Mouse (Mus musculus) lung, embryonic 15.5 days (tissue): ENCODE measurements around the gene Clec3b. TPM values are rescaled to one million over a fixed set of nuclear protein-coding genes. Genes with fewer than 3 reads are reported as not detected.
A peak's percentile ranks its signal among the peaks of the same experiment; 100 is the strongest.

ENCODE experiments used
- ATAC-seq: fragments of 200-750 bp; cut with Nextera tagmentation; 2 replicates; pipeline ENCODE4 v1.8.0; 2017; ENCODE audit warnings: moderate number of reproducible peaks, borderline replicate concordance; ENCODE audit not compliant: low FRiP score, low TSS enrichment; ENCODE audit errors: extremely low read depth
- H3K27ac ChIP-seq: fragments of 300-500 bp; sonication (generic); 2 replicates; pipeline ENCODE4 v1.5.1; 2015; ENCODE audit warnings: moderate library complexity, mild to moderate bottlenecking, inconsistent platforms
- H3K27me3 ChIP-seq: fragments of 300-500 bp; sonication (generic); 2 replicates; pipeline ENCODE4 v1.6.1; 2015; ENCODE audit warnings: inconsistent platforms
- H3K36me3 ChIP-seq: fragments of 300-500 bp; sonication (generic); 2 replicates; pipeline ENCODE4 v1.6.1; 2015; ENCODE audit warnings: inconsistent platforms
- H3K4me1 ChIP-seq: fragments of 300-500 bp; sonication (generic); 2 replicates; pipeline ENCODE4 v1.6.1; 2015; ENCODE audit warnings: inconsistent platforms
- H3K4me2 ChIP-seq: fragments of 300-500 bp; sonication (generic); 2 replicates; pipeline ENCODE4 v1.6.1; 2015; ENCODE audit warnings: inconsistent platforms, mild to moderate bottlenecking, moderate library complexity
- H3K4me3 ChIP-seq: fragments of 300-500 bp; sonication (generic); 2 replicates; pipeline ENCODE4 v1.5.1; 2015; ENCODE audit warnings: mild to moderate bottlenecking, inconsistent platforms
- H3K9ac ChIP-seq: fragments of 300-500 bp; sonication (generic); 2 replicates; pipeline ENCODE4 v1.6.1; 2015; ENCODE audit warnings: inconsistent platforms
- H3K9me3 ChIP-seq: fragments of 300-500 bp; sonication (generic); 2 replicates; pipeline ENCODE4 v1.6.1; 2016; ENCODE audit warnings: inconsistent platforms
- WGBS: fragments of 180-500 bp; shearing (Covaris S2); methylation state at CpG from one replicate; pipeline ENCODE4 v1.1.7; 2015; 5-methylcytosine and 5-hydroxymethylcytosine counted together
- polyA plus RNA-seq: library from polyadenylated mRNA; unstranded; fragments of >200 nt; fragmentation: Nextera tagmentation; extraction: Ambion mirVana; gene quantifications from 2 replicates; pipeline ENCODE4 v1.2.1, GENCODE M21; 2015

The Clec3b gene
- polyA plus RNA-seq, 1 experiment from 2014 or later, result 3.1 TPM

GRCm38 (mm10) chr9:123124413-123124981 is 26.2 kb upstream of the Clec3b start:
- ATAC-seq, result no peak
- H3K36me3 ChIP-seq, result peaks cover 66% of the 10 kb centered on the region
- 92% methylated on average over 2 of the region's 2 CpGs for WGBS
- no peak overlapping the region for H3K4me2 ChIP-seq
- H3K9ac ChIP-seq, result no peak overlapping the region
- H3K4me3 ChIP-seq, result no peak overlapping the region
- H3K27me3 ChIP-seq, result no peaks in the 10 kb centered on the region
- H3K27ac ChIP-seq, result no peak overlapping the region
- H3K4me1 ChIP-seq, result no peaks in the 10 kb centered on the region
- H3K9me3 ChIP-seq, result no peaks in the 10 kb centered on the region

GRCm38 (mm10) chr9:123127663-123128062 is 23.1 kb upstream of the Clec3b start:
- Histone ChIP-seq H3K27ac (no peak overlapping the region), H3K27me3 (no peaks in the 10 kb centered on the region), H3K4me2 (no peak overlapping the region), H3K4me3 (no peak overlapping the region), H3K9ac (no peak overlapping the region), H3K4me1 (no peaks in the 10 kb centered on the region), H3K36me3 (peaks cover 64% of the 10 kb centered on the region), H3K9me3 (no peaks in the 10 kb centered on the region)
- no peak for ATAC-seq
- 95% methylated on average over 6 of the region's 6 CpGs for WGBS

GRCm38 (mm10) chr9:123132994-123133393 is 17.8 kb upstream of the Clec3b start:
- Histone ChIP-seq H3K4me2 (no peak overlapping the region), H3K9ac (no peak overlapping the region), H3K27me3 (no peaks in the 10 kb centered on the region), H3K36me3 (peaks cover 86% of the 10 kb centered on the region), H3K9me3 (no peaks in the 10 kb centered on the region), H3K4me3 (no peak overlapping the region), H3K27ac (no peak overlapping the region), H3K4me1 (peaks cover under 1% of the 10 kb centered on the region; the same call in 1 of the 2 replicates)
- ATAC-seq, result no peak
- 93% methylated on average over 3 of the region's 3 CpGs for WGBS

GRCm38 (mm10) chr9:123136953-123137682 is 13.6 kb upstream of the Clec3b start:
- 78% methylated on average over 7 of the region's 7 CpGs for WGBS
- H3K9ac ChIP-seq, result no peak overlapping the region
- no peaks in the 10 kb centered on the region for H3K27me3 ChIP-seq
- no peak overlapping the region for H3K4me2 ChIP-seq
- peaks cover 70% of the 10 kb centered on the region for H3K36me3 ChIP-seq
- 0 out of 2 replicates have a peak overlapping the region, but pooled peaks have one; percentile 72 for H3K27ac ChIP-seq
- peaks cover 23% of the 10 kb centered on the region for H3K4me1 ChIP-seq
- no peak for ATAC-seq
- H3K9me3 ChIP-seq, result no peaks in the 10 kb centered on the region
- H3K4me3 ChIP-seq, result no peak overlapping the region

- Histone ChIP-seq H3K4me1 (peaks cover 23% of the 10 kb centered on the region), H3K4me2 (no peak overlapping the region), H3K27ac (peak overlapping the region; percentile 72), H3K36me3 (peaks cover 55% of the 10 kb centered on the region), H3K4me3 (no peak overlapping the region), H3K27me3 (no peaks in the 10 kb centered on the region), H3K9ac (no peak overlapping the region), H3K9me3 (no peaks in the 10 kb centered on the region)
- WGBS, result 21% methylated on average over 5 of the region's 5 CpGs
- peak; percentile 94 for ATAC-seq
These were observed 11.8 kb upstream of the Clec3b start for GRCm38 (mm10) chr9:123138891-123139474.

GRCm38 (mm10) chr9:123139887-123140614 is 10.7 kb upstream of the Clec3b start:
- WGBS, result 74% methylated on average over 4 of the region's 4 CpGs

GRCm38 (mm10) chr9:123148430-123148829 is 2.3 kb upstream of the Clec3b start:
- Histone ChIP-seq H3K9me3 (no peaks in the 10 kb centered on the region; the same call in 1 of the 2 replicates), H3K36me3 (no peaks in the 10 kb centered on the region), H3K9ac (no peak overlapping the region), H3K27me3 (no peaks in the 10 kb centered on the region), H3K27ac (0 out of 2 replicates have a peak overlapping the region, but pooled peaks have one; percentile 2), H3K4me1 (peaks cover 17% of the 10 kb centered on the region; the same call in 1 of the 2 replicates), H3K4me3 (no peak overlapping the region), H3K4me2 (no peak overlapping the region)
- 39% methylated on average over 5 of the region's 5 CpGs for WGBS
- ATAC-seq, result peak; percentile 55; the same call in 1 of the 2 replicates

More at GRCm38 (mm10) chr9:123139887-123140614, 10.7 kb upstream of the Clec3b start:
- H3K4me3 ChIP-seq, result no peak overlapping the region
- H3K4me1 ChIP-seq, result peaks cover 23% of the 10 kb centered on the region
- no peak for ATAC-seq
- no peaks in the 10 kb centered on the region; the same call in 1 of the 2 replicates for H3K9me3 ChIP-seq
- no peak overlapping the region for H3K9ac ChIP-seq
- H3K27ac ChIP-seq, result peak overlapping the region; percentile 72
- H3K4me2 ChIP-seq, result no peak overlapping the region
- peaks cover 44% of the 10 kb centered on the region for H3K36me3 ChIP-seq
- H3K27me3 ChIP-seq, result no peaks in the 10 kb centered on the region

GRCm38 (mm10) chr9:123151561-123151960 is 815 bp downstream of the Clec3b start:
- Histone ChIP-seq H3K4me2 (no peak overlapping the region), H3K9ac (no peak overlapping the region), H3K36me3 (no peaks in the 10 kb centered on the region), H3K4me3 (no peak overlapping the region), H3K27me3 (no peaks in the 10 kb centered on the region), H3K4me1 (peaks cover 17% of the 10 kb centered on the region; the same call in 1 of the 2 replicates), H3K27ac (no peak overlapping the region), H3K9me3 (no peaks in the 10 kb centered on the region)
- WGBS, result 38% methylated on average over 1 of the region's 1 CpGs
- no peak for ATAC-seq

GRCm38 (mm10) chr9:123152026-123152425 is 1.3 kb downstream of the Clec3b start:
- Histone ChIP-seq H3K27me3 (no peaks in the 10 kb centered on the region), H3K4me3 (no peak overlapping the region), H3K4me2 (no peak overlapping the region), H3K36me3 (no peaks in the 10 kb centered on the region), H3K27ac (no peak overlapping the region), H3K4me1 (peaks cover 17% of the 10 kb centered on the region; the same call in 1 of the 2 replicates), H3K9me3 (no peaks in the 10 kb centered on the region), H3K9ac (no peak overlapping the region)
- ATAC-seq, result no peak
- 57% methylated on average over 3 of the region's 3 CpGs for WGBS

- no peak overlapping the region for H3K4me2 ChIP-seq
- H3K9ac ChIP-seq, result no peak overlapping the region
- H3K9me3 ChIP-seq, result no peaks in the 10 kb centered on the region
- 82% methylated on average over 2 of the region's 2 CpGs for WGBS
- no peaks in the 10 kb centered on the region for H3K27me3 ChIP-seq
- no peak overlapping the region for H3K4me3 ChIP-seq
- no peak overlapping the region for H3K27ac ChIP-seq
- H3K36me3 ChIP-seq, result no peaks in the 10 kb centered on the region
- ATAC-seq, result no peak
- H3K4me1 ChIP-seq, result peaks cover 17% of the 10 kb centered on the region; the same call in 1 of the 2 replicates
These were observed 2.4 kb downstream of the Clec3b start for GRCm38 (mm10) chr9:123153121-123153520.

GRCm38 (mm10) chr9:123156910-123157361 is 6.2 kb downstream of the Clec3b start:
- H3K27ac ChIP-seq, result no peak overlapping the region
- H3K27me3 ChIP-seq, result no peaks in the 10 kb centered on the region
- 0 out of 2 replicates have a peak overlapping the region, but pooled peaks have one; percentile 13 for H3K4me3 ChIP-seq
- peak overlapping the region; percentile 52 for H3K4me2 ChIP-seq
- WGBS, result 21% methylated on average over 30 of the region's 30 CpGs
- no peaks in the 10 kb centered on the region for H3K4me1 ChIP-seq
- ATAC-seq, result peak; percentile 68; the same call in 1 of the 2 replicates
- no peak overlapping the region for H3K9ac ChIP-seq
- H3K36me3 ChIP-seq, result no peaks in the 10 kb centered on the region
- H3K9me3 ChIP-seq, result no peaks in the 10 kb centered on the region
